Mouse (Mus musculus): ENCODE results near the gene 1700040F15Rik. TPM values are rescaled to one million over a fixed set of nuclear protein-coding genes. Genes with fewer than 3 reads are reported as not detected.
"Not testable (repeated sequence)": the region's sequence is repeated elsewhere in the genome, so short reads cannot be mapped to it uniquely, and the experiment has no call there.

Gene 1700040F15Rik
- polyA plus RNA-seq (2015; fragmentation: Nextera tagmentation; extraction: Ambion mirVana) = not detected in 2 replicates

GRCm38 (mm10) chrY:61101947-61102346, at the start of gene 1700040F15Rik:
Gene 1700040F15Rik (plus strand): TSS chrY:61102247.
- H3K4me2 ChIP-seq; H3K36me3 ChIP-seq; H3K27me3 ChIP-seq; ATAC-seq (ENCODE audit: insufficient number of reproducible peaks, insufficient read depth, low FRiP score, low TSS enrichment, low read depth); H3K4me3 ChIP-seq; H3K4me1 ChIP-seq; H3K9ac ChIP-seq; H3K9me3 ChIP-seq; H3K27ac ChIP-seq: not testable (repeated sequence)
- no CpG with 5 or more reads among the region's 8 CpGs for WGBS

Measured in embryonic facial prominence, embryonic 13.5 days (tissue).